Mouse (Mus musculus): Measurements from ENCODE around the gene Gm45711.

The Gm45711 gene

GRCm38 (mm10) chr8:104234573-104234972 lies 75.3 kb downstream of the Gm45711 start:
- DNase-seq, result peak; percentile 34 to 44

- DNase-seq, result no peak
These were observed 77.0 kb downstream of the Gm45711 start for GRCm38 (mm10) chr8:104232919-104233318.

- no peak for DNase-seq
These were observed 77.8 kb downstream of the Gm45711 start for GRCm38 (mm10) chr8:104232039-104232438.

Data from cerebellum, postnatal 10 days (tissue).